Mouse (Mus musculus) heart, postnatal 0 days (tissue): ENCODE measurements around the gene Fxyd1. TPM values are rescaled to one million over a fixed set of nuclear protein-coding genes. Genes with fewer than 3 reads are reported as not detected.
A peak's percentile ranks its signal among the peaks of the same experiment; 100 is the strongest.

Experiments used
- ATAC-seq: fragments of 200-750 bp; cut with Nextera tagmentation; 2 replicates; pipeline ENCODE4 v1.8.0; 2017; ENCODE audit warnings: low read depth, moderate number of reproducible peaks, moderate library complexity; ENCODE audit not compliant: insufficient read depth
- DNase-seq: peaks from one replicate; pipeline ENCODE4 v3.0.0-alpha.2; 2016; ENCODE audit warnings: low spot score
- H3K27ac ChIP-seq: fragments of 300-500 bp; sonication (generic); 2 replicates; pipeline ENCODE4 v1.5.1; 2014; ENCODE audit warnings: low read depth, mild to moderate bottlenecking
- H3K27me3 ChIP-seq: fragments of 300-500 bp; sonication (generic); 2 replicates; pipeline ENCODE4 v1.6.1; 2014; ENCODE audit warnings: low read length, mixed read lengths; ENCODE audit not compliant: control insufficient read depth, insufficient read depth
- H3K36me3 ChIP-seq: fragments of 300-500 bp; sonication (generic); replicated peaks from 2 replicates; pipeline ENCODE4 v1.6.1; 2014; ENCODE audit warnings: low read length, mixed read lengths; ENCODE audit not compliant: control insufficient read depth, insufficient read depth
- H3K4me1 ChIP-seq: fragments of 300-500 bp; sonication (generic); 2 replicates; pipeline ENCODE4 v1.6.1; 2014; ENCODE audit warnings: antibody characterized with exemption; ENCODE audit not compliant: control insufficient read depth, insufficient read depth
- H3K4me2 ChIP-seq: fragments of 300-500 bp; sonication (generic); 2 replicates; pipeline ENCODE4 v1.6.1; 2014; ENCODE audit warnings: low read depth, mild to moderate bottlenecking, low read length, moderate library complexity
- H3K4me3 ChIP-seq: fragments of 300-500 bp; sonication (generic); 2 replicates; pipeline ENCODE4 v1.5.1; 2014; ENCODE audit warnings: low read depth, low read length
- H3K9ac ChIP-seq: fragments of 300-500 bp; sonication (generic); replicated peaks from 2 replicates; pipeline ENCODE4 v1.6.1; 2014; ENCODE audit warnings: low read depth, low read length, mixed read lengths
- H3K9me3 ChIP-seq: fragments of 300-500 bp; sonication (generic); replicated peaks from 2 replicates; pipeline ENCODE4 v1.6.1; 2016; ENCODE audit warnings: low read length; ENCODE audit not compliant: control insufficient read depth
- CTCF ChIP-seq: IDR thresholded peaks from 2 replicates; pipeline ENCODE4 v1.5.1; 2016; ENCODE audit warnings: antibody characterized with exemption, control low read depth, low read depth
- EP300 ChIP-seq: IDR thresholded peaks from 2 replicates; pipeline ENCODE4 v1.6.1; 2016; ENCODE audit warnings: antibody characterized with exemption, low read depth
- WGBS: fragments of 180-500 bp; shearing (Covaris S2); extraction: QIAGEN DNeasy Blood & Tissue Kit; methylation state at CpG from one replicate; pipeline ENCODE4 v1.1.7; 2014; 5-methylcytosine and 5-hydroxymethylcytosine counted together
- polyA plus RNA-seq: library from polyadenylated mRNA; unstranded; fragments of >200 nt; fragmentation: Nextera tagmentation; extraction: Ambion mirVana; gene quantifications from 2 replicates; pipeline ENCODE4 v1.2.1, GENCODE M21; 2015
- total RNA-seq: library from RNA; depleted of rRNA; stranded (reverse); fragments of >200 nt; gene quantifications from 2 replicates; pipeline ENCODE4 v1.2.3, GENCODE M21; 2014; ENCODE audit warnings: low replicate concordance

Fxyd1 gene
- total and polyA plus RNA-seq, 2 experiments from 2014 or later: 499 to 1,579 TPM

DNA sequence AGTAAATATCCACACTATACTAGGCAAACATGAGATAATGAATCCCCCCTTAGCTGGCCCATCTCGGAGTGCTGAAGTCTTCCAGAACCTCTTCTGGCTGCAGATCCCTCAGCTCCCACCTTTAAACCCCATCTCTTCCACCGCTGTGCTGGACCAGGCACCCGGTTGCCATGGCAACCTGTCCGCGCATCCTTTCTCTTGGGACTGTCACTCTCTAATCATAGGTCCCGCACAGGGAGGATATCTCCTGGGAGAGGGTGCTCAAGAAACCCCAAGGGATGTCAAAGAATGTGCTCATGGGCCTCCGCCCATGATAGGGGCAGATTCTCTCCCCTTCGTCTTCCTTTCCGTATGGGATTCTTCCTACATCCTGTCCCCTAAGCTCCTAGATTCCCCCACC is 6.1 kb downstream of the Fxyd1 start:
- no peak for TF ChIP-seq CTCF
- TF ChIP-seq EP300: no peak
- WGBS: 23% methylated on average over 9 of the region's 9 CpGs
- no peaks in the 10 kb centered on the region for H3K9me3 ChIP-seq
- peaks cover 30% of the 10 kb centered on the region for H3K27me3 ChIP-seq
- ATAC-seq (no peak), DNase-seq (no peak)
- H3K4me2 ChIP-seq: no peak overlapping the region
- H3K27ac ChIP-seq: no peak overlapping the region
- no peak overlapping the region for H3K9ac ChIP-seq
- H3K4me3 ChIP-seq: no peak overlapping the region
- peaks cover 25% of the 10 kb centered on the region for H3K4me1 ChIP-seq
- H3K36me3 ChIP-seq: no peaks in the 10 kb centered on the region

DNA sequence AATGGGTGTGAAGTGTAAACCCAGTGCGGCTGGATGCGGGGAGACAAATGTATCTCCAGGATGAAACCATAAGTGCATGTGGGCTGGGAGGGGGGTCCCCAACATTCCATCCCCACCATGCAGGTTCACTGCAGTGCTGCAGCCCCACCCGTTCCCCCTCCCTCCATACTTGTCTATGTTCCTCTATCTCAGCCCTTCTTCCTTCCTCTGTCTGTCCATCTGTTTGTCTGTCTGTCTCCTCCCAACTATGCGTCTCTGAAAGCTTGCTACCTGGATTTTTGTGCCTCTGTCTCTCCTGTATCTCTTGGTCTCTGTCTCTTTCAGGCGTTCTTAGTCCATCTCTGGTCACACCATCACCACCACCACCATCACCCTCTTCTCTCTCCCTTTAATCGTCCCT is 6.5 kb downstream of the Fxyd1 start:
- DNase-seq (no peak), ATAC-seq (no peak)
- peaks cover 25% of the 10 kb centered on the region for H3K4me1 ChIP-seq
- H3K4me3 ChIP-seq: no peak overlapping the region
- no peaks in the 10 kb centered on the region for H3K9me3 ChIP-seq
- WGBS: 27% methylated on average over 6 of the region's 6 CpGs
- no peak overlapping the region for H3K27ac ChIP-seq
- no peaks in the 10 kb centered on the region for H3K36me3 ChIP-seq
- H3K4me2 ChIP-seq: no peak overlapping the region
- no peak overlapping the region for H3K9ac ChIP-seq
- TF ChIP-seq EP300: no peak
- no peak for TF ChIP-seq CTCF
- H3K27me3 ChIP-seq: peaks cover 30% of the 10 kb centered on the region

DNA sequence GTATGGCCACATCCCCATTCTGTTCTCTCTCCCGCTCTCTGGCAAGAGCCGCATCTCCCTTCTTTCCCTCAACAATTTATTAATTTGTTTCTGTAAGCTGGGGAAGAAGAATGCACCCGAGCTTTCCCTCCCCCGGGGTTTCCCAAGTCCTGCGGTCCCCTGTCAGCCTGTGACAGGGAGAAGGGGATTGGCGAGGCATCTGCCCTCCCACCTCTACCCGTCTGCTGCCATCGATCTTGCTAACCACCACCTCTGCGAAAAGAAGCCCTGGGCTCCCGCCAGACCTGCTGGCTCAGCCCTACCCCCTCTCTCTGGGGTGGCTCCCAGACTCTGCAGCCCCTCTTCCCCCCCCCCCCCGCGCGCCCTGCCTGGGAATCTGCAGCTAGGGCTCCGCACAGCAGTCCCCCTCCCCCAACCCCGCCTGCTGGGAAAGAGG is 7.1 kb downstream of the Fxyd1 start:
- 11% methylated on average over 11 of the region's 15 CpGs for WGBS
- H3K9ac ChIP-seq: no peak overlapping the region
- no peak for DNase-seq

DNA sequence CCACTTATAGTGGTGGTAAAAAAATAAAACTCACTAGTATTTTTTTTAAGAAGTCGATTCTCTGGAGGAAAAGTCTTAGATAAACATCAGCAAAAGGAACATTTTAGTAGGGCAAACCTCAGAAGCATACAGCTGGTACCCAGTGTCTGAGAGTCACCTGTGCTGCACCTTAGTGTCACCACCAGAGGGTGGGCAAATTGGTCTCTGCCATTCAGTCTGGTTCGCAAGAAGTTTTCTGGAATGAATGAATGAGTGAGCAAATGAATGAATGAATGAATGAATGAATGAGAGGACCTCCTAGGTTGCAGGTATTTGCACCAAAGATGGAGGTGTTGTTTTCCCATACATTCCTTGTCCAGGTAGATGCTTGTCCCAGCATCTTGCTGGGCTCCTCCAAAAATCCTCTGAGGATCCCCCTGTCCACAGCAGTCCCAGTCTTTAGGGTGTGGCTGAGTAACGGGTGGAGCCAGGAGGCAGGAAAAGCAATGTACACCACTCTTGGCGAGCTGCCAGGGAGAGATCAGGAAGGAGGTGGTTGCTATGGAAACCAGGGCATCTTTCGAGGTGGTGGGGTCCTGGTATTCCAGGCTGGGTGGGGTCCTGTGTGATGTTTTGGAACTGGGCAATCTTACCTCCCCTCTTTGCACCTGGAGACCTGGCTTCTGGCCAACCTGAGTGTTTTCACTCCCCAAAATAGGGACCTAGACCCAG is 7.7 kb downstream of the Fxyd1 start:
- no peak for TF ChIP-seq EP300
- TF ChIP-seq CTCF: no peak
- H3K9ac ChIP-seq: no peak overlapping the region
- peaks cover 25% of the 10 kb centered on the region for H3K4me1 ChIP-seq
- H3K4me3 ChIP-seq: no peak overlapping the region
- H3K36me3 ChIP-seq: no peaks in the 10 kb centered on the region
- H3K4me2 ChIP-seq: no peak overlapping the region
- ATAC-seq (no peak), DNase-seq (no peak)
- peaks cover 35% of the 10 kb centered on the region for H3K27me3 ChIP-seq
- WGBS: 33% methylated on average over 5 of the region's 5 CpGs
- no peak overlapping the region for H3K27ac ChIP-seq
- H3K9me3 ChIP-seq: no peaks in the 10 kb centered on the region

More for the DNA sequence above, 7.1 kb downstream of the Fxyd1 start:
- no peak for ATAC-seq
- H3K36me3 ChIP-seq: no peaks in the 10 kb centered on the region
- no peak overlapping the region for H3K27ac ChIP-seq
- no peak overlapping the region for H3K4me2 ChIP-seq
- TF ChIP-seq CTCF (no peak), EP300 (no peak)
- H3K9me3 ChIP-seq: no peaks in the 10 kb centered on the region
- H3K4me1 ChIP-seq: peaks cover 25% of the 10 kb centered on the region
- H3K4me3 ChIP-seq: no peak overlapping the region
- peaks cover 30% of the 10 kb centered on the region for H3K27me3 ChIP-seq

DNA sequence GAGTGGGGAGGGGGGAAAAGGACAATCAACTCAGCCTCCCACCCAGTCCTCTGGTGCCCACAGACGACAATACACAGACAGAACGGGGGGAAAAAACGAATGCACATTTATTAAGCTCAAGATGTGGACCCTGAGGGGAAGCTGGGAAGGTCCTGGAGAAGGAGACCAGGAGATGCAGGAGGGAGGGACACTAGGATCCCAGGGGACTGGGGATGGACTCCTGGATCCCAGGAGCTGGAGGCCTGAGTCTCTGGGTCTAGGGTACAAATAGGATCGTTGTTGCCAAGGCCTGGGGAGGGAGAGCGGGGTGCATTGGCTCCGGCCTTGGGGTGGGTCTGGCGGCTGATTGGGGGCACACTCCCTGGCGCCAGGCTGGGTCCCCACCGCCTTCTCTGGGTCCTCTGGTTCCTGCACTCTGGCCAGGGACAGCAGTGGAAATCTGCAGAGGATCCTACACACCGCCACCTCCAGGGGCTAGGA is 14.5 kb downstream of the Fxyd1 start, which contains the start of gene Fxyd5:
Gene Fxyd5, minus strand, starts transcription at position 51 of the 480 bp plus-strand sequence.
- Histone ChIP-seq H3K27ac (peak within 1 kb of the TSS; percentile 79), H3K36me3 (no peaks in the 10 kb centered on the region), H3K9me3 (no peaks in the 10 kb centered on the region), H3K4me1 (peaks cover 7% of the 10 kb centered on the region; the same call in 1 of the 2 replicates), H3K9ac (peak within 1 kb of the TSS; percentile 53), H3K4me2 (peak within 1 kb of the TSS; percentile 62), H3K4me3 (peak within 1 kb of the TSS; percentile 44), H3K27me3 (peaks cover 40% of the 10 kb centered on the region)
- TF ChIP-seq EP300 (no peak), CTCF (no peak)
- ATAC-seq (no peak), DNase-seq (no peak)
- WGBS: 38% methylated on average over 9 of the region's 10 CpGs
